Mouse (Mus musculus) embryonic facial prominence, embryonic 14.5 days (tissue): ENCODE measurements around the gene Klf1. TPM values are rescaled to one million over a fixed set of nuclear protein-coding genes. Genes with fewer than 3 reads are reported as not detected.
"Not testable (repeated sequence)": the region's sequence is repeated elsewhere in the genome, so short reads cannot be mapped to it uniquely, and the experiment has no call there.

Experiments used
- ATAC-seq: fragments of 200-750 bp; cut with Nextera tagmentation; 2 replicates; pipeline ENCODE4 v1.8.0; 2017; ENCODE audit warnings: low read depth, moderate number of reproducible peaks, moderate TSS enrichment
- DNase-seq: peaks from one replicate; pipeline ENCODE4 v3.0.0-alpha.2; 2015; ENCODE audit warnings: low spot score
- H3K27ac ChIP-seq: fragments of 300-500 bp; sonication (generic); replicated peaks from 2 replicates; pipeline ENCODE4 v1.5.1; 2014; ENCODE audit warnings: low read depth, mild to moderate bottlenecking, low read length, moderate library complexity
- H3K27me3 ChIP-seq: fragments of 300-500 bp; sonication (generic); replicated peaks from 2 replicates; pipeline ENCODE4 v1.6.1; 2014; ENCODE audit warnings: low read length; ENCODE audit not compliant: control insufficient read depth, insufficient read depth
- H3K36me3 ChIP-seq: fragments of 300-500 bp; sonication (generic); 2 replicates; pipeline ENCODE4 v1.6.1; 2014; ENCODE audit warnings: low read length, mixed read lengths; ENCODE audit not compliant: control insufficient read depth, insufficient read depth
- H3K4me1 ChIP-seq: fragments of 300-500 bp; sonication (generic); 2 replicates; pipeline ENCODE4 v1.6.1; 2014; ENCODE audit warnings: antibody characterized with exemption, low read length; ENCODE audit not compliant: control insufficient read depth, insufficient read depth
- H3K4me2 ChIP-seq: fragments of 300-500 bp; sonication (generic); 2 replicates; pipeline ENCODE4 v1.6.1; 2014; ENCODE audit warnings: low read depth, mild to moderate bottlenecking, low read length, moderate library complexity, mixed read lengths
- H3K4me3 ChIP-seq: fragments of 300-500 bp; sonication (generic); 2 replicates; pipeline ENCODE4 v1.5.1; 2014; ENCODE audit warnings: low read depth, mild to moderate bottlenecking, low read length
- H3K9ac ChIP-seq: fragments of 300-500 bp; sonication (generic); 2 replicates; pipeline ENCODE4 v1.6.1; 2014; ENCODE audit warnings: low read depth, mild to moderate bottlenecking, low read length, moderate library complexity, mixed read lengths
- H3K9me3 ChIP-seq: fragments of 300-500 bp; sonication (generic); 2 replicates; pipeline ENCODE4 v1.6.1; 2016; ENCODE audit warnings: low read length; ENCODE audit not compliant: control insufficient read depth
- WGBS: fragments of 180-500 bp; shearing (Covaris S2); extraction: QIAGEN DNeasy Blood & Tissue Kit; methylation state at CpG from one replicate; pipeline ENCODE4 v1.1.7; 2014; 5-methylcytosine and 5-hydroxymethylcytosine counted together
- polyA plus RNA-seq: library from polyadenylated mRNA; unstranded; fragments of >200 nt; fragmentation: Nextera tagmentation; extraction: Ambion mirVana; gene quantifications from 2 replicates; pipeline ENCODE4 v1.2.1, GENCODE M21; 2014

Gene Klf1
- polyA plus RNA-seq, 1 experiment from 2014 or later: 2.2 TPM

DNA sequence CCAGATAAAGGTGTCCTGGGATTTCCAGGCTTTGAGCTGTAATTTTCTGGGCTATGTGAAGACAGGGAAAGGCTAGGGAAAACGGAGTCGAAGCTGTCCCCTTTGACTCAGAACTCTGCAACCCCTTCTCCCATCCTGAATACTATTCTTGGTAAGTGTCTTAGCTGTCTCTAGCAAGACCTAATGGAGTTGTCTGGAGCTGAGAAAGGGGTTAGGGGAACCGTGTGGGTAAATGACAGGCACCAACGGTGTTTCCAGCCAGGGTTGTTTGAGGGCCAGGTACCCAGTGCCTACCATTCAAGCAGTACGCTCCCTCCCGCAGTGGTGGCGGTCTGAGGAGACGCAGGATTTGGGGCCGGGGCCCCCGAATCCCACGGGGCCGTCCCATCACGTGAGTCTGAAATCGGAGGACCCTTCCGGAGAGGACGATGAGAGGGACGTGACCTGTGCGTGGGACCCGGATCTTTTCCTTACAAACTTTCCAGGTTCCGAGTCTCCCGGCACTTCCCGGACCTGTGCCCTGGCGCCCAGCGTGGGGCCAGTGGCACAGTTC is 715 bp downstream of the Klf1 start:
- Histone ChIP-seq H3K4me3 (peak overlapping the region; percentile 60), H3K36me3 (no peaks in the 10 kb centered on the region), H3K27ac (peak overlapping the region; percentile 59; the same call in 1 of the 2 replicates), H3K4me1 (no peaks in the 10 kb centered on the region), H3K27me3 (no peaks in the 10 kb centered on the region), H3K9ac (peak overlapping the region; percentile 77), H3K4me2 (peak overlapping the region; percentile 94), H3K9me3 (no peaks in the 10 kb centered on the region)
- DNase-seq (peak; percentile 35), ATAC-seq (no peak; the same call in 1 of the 2 replicates)
- WGBS: 6% methylated on average over 17 of the region's 24 CpGs

DNA sequence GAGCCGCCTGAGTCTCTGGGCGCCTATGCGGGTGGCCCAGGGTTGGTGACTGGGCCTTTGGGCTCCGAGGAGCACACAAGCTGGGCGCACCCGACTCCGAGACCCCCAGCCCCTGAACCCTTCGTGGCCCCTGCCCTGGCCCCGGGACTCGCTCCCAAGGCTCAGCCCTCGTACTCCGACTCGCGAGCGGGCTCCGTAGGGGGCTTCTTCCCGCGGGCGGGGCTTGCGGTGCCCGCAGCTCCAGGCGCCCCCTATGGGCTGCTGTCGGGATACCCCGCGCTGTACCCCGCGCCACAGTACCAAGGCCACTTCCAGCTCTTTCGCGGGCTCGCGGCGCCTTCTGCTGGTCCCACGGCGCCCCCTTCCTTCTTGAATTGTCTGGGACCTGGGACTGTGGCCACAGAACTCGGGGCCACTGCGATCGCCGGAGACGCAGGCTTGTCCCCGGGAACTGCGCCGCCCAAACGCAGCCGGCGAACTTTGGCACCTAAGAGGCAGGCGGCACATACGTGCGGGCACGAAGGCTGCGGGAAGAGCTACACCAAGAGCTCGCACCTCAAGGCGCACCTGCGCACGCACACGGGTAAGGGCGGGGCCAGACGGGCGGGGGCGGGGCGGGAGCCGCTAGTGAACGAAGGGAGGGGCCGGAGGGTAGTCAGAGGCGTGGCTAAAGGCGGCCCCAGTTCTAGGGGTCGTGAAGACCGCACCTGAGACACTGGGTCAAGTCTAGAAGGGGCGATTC is 1.4 kb downstream of the Klf1 start:
- ATAC-seq (peak; percentile 91), DNase-seq (peak; percentile 90)
- under 1% methylated on average over 27 of the region's 68 CpGs for WGBS
- Histone ChIP-seq H3K4me3 (peak overlapping the region; percentile 60), H3K4me2 (peak overlapping the region; percentile 94), H3K27me3 (no peaks in the 10 kb centered on the region), H3K4me1 (no peaks in the 10 kb centered on the region), H3K9me3 (no peaks in the 10 kb centered on the region), H3K36me3 (no peaks in the 10 kb centered on the region), H3K27ac (peak overlapping the region; percentile 59; the same call in 1 of the 2 replicates), H3K9ac (peak overlapping the region; percentile 77)

DNA sequence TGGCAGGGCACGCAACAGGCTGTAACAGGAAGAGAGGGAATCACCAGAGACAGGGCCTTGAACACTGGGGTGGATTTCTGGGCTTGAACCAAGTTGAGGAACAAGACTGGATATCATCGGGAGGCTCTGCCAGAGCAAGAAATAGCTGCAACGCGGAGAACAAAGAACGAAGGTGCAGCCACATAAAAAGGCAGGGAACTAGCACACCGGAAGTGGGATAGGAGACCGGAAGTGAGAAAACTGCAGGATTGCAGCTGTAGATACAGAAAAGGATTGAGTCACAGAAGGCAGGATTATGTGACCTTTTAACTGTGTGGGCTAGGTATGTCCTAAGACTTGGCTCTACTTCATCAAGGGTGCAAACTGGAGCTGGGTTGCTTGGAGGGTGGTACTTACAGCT is 2.6 kb downstream of the Klf1 start:
- no peak overlapping the region for H3K9ac ChIP-seq
- no peaks in the 10 kb centered on the region for H3K9me3 ChIP-seq
- H3K27me3 ChIP-seq: 0 out of 2 replicates have a peak, but pooled peaks cover under 1% of the 10 kb centered on the region
- no peak overlapping the region for H3K4me2 ChIP-seq
- ATAC-seq: no peak
- no peak for DNase-seq
- no peak overlapping the region for H3K27ac ChIP-seq
- WGBS: 87% methylated on average over 7 of the region's 7 CpGs
- no peak overlapping the region for H3K4me3 ChIP-seq
- peaks cover 5% of the 10 kb centered on the region; the same call in 1 of the 2 replicates for H3K4me1 ChIP-seq
- no peaks in the 10 kb centered on the region for H3K36me3 ChIP-seq

DNA sequence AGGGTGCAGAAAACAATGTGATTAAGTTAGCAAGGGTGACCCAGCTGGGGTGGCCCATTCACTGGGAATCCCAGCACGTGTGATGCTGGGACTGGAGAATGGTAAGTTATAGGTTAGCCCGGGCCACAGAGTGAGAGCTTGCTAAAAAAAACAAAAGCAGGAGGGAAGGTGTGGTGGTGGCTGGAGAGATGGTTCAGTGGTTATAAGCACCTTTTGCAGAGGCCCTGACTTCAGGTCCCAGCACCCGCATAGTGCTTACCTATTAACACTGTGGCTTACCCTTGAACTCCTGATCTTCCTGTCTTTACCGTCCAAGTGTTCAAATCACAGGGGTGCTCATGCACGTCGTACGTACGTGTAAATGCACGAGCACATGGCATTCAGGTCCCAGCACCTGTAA is 5.3 kb downstream of the Klf1 start:
- no peaks in the 10 kb centered on the region for H3K9me3 ChIP-seq

DNA sequence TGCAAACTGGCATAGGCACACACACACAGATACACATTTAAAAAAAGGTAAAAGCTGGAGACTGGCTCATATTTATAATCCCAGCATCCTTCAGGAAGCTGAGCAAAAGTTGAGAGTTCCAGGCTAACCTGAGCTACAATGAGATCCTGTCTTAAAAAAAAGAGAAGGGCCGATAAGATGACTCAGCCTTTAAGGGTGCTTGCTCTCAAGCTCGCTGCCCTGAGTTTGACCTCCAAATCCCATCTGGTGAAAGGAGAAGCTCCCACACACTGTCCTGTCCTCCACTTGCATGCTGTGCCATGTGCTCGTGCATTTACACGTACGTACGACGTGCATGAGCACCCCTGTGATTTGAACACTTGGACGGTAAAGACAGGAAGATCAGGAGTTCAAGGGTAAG is 5.8 kb downstream of the Klf1 start:
- Histone ChIP-seq H3K4me2 (no peak overlapping the region), H3K9ac (no peak overlapping the region), H3K4me3 (no peak overlapping the region), H3K27ac (no peak overlapping the region), H3K9me3 (no peaks in the 10 kb centered on the region), H3K36me3 (no peaks in the 10 kb centered on the region), H3K4me1 (peaks cover 9% of the 10 kb centered on the region; the same call in 1 of the 2 replicates), H3K27me3 (peaks cover 21% of the 10 kb centered on the region)
- DNase-seq (no peak), ATAC-seq (no peak)
- 72% methylated on average over 8 of the region's 8 CpGs for WGBS

More for the DNA sequence above, 5.3 kb downstream of the Klf1 start:
- H3K36me3 ChIP-seq: no peaks in the 10 kb centered on the region
- H3K9ac ChIP-seq: no peak overlapping the region
- ATAC-seq (no peak), DNase-seq (no peak)
- no peak overlapping the region for H3K4me2 ChIP-seq
- no peak overlapping the region for H3K27ac ChIP-seq
- WGBS: 91% methylated on average over 9 of the region's 9 CpGs
- H3K4me3 ChIP-seq: no peak overlapping the region
- peaks cover 9% of the 10 kb centered on the region; the same call in 1 of the 2 replicates for H3K4me1 ChIP-seq
- peaks cover 16% of the 10 kb centered on the region for H3K27me3 ChIP-seq

DNA sequence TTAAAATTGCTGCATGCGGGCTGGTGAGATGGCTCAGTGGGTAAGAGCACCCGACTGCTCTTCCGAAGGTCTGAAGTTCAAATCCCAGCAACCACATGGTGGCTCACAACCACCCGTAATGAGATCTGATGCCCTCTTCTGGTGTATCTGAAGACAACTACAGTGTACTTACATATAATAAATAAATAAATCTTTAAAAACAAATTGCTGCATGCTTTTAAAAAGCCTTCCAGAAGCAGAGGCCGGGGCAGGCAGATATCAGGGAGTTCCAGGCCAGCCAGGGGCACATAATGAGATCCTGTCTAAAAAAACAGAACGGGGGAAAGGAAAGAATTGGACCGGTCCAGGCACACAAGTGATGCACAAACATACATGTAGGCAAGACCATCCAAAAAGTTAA is 6.3 kb downstream of the Klf1 start:
- H3K4me3 ChIP-seq: peak overlapping the region; percentile 59
- not testable (repeated sequence) for ATAC-seq, H3K4me1 ChIP-seq, H3K36me3 ChIP-seq, H3K9me3 ChIP-seq, H3K27ac ChIP-seq, DNase-seq
- H3K4me2 ChIP-seq: peak overlapping the region; percentile 85
- H3K27me3 ChIP-seq: peaks cover 26% of the 10 kb centered on the region
- peak overlapping the region; percentile 38; the same call in 1 of the 2 replicates for H3K9ac ChIP-seq
- WGBS: 23% methylated on average over 6 of the region's 7 CpGs

DNA sequence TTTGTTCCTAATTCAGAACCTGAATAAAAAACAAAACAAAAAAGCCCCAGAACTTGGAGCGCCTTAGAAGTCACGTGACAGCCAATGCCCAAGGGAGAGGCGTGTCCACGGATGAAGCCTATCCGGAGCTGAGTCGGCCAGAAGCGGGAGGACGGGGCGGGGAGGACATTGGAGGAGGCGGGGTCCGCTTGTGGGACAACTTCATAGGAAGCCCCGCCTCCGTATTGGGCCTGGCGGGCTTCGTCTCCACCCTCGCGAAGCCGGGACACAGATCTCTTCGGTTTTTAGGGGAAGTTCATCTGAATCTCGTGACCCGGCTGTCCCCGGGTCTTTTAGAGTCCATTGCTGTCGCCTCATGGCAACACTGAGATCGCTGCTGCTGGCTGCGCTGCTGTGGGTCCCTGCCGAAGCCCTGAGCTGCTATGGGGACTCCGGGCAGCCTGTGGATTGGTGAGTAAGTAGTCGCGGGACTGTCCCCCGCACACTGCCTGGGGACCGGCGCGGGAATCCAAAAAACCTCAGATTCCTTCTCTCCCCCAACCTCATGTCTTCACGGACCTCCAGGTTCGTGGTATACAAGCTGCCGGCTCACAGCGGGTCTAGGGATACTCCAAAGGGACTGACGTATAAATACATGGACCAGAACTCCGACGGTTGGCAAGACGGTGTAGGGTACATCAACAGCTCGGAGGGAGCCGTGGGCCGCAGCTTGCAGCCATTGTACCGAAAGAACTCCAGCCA is 6.9 kb downstream of the Klf1 start, which contains the start of gene Dnase2a:
TSS of gene Dnase2a (plus strand) at position 140 of the 741 bp plus-strand sequence.
- ATAC-seq (peak; percentile 92), DNase-seq (peak; percentile 99)
- H3K9me3 ChIP-seq: no peaks in the 10 kb centered on the region
- H3K4me1 ChIP-seq: peaks cover 9% of the 10 kb centered on the region; the same call in 1 of the 2 replicates
- peaks cover 29% of the 10 kb centered on the region for H3K27me3 ChIP-seq
- H3K4me3 ChIP-seq: peak within 1 kb of the TSS; percentile 59
- no peak within 1 kb of the TSS for H3K27ac ChIP-seq
- no peaks in the 10 kb centered on the region for H3K36me3 ChIP-seq
- WGBS: 2% methylated on average over 29 of the region's 45 CpGs
- peak within 1 kb of the TSS; percentile 85 for H3K4me2 ChIP-seq
- peak within 1 kb of the TSS; percentile 74 for H3K9ac ChIP-seq

DNA sequence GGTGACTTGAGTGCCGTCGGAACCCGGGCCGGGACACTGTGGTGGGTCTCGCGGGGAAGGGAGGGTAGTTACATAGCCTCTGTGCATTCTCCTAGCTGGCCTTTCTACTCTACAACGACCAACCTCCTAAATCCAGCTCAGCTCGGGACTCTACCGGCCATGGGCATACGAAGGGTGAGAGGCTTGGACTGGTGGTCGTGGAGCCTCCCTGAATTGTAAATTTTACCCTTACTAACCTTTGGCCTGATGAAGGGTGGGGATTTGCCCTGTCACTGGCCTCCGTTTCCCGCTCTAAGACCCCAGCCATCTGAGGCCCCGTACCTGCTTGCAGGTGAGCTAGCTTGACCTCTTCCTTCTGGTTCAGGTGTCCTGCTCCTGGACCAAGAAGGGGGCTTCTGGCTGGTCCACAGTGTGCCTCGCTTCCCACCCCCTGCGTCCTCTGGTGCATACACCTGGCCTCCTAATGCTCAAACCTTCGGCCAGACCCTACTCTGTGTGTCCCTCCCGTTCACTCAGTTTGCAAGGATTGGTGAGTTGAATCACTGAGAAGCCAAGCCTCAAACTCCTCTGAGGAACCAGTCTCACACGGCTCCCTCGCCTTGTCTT is 7.5 kb downstream of the Klf1 start:
- Histone ChIP-seq H3K4me2 (peak overlapping the region; percentile 85), H3K27ac (no peak overlapping the region), H3K27me3 (peaks cover 34% of the 10 kb centered on the region), H3K36me3 (no peaks in the 10 kb centered on the region), H3K9me3 (peaks cover 5% of the 10 kb centered on the region; the same call in 1 of the 2 replicates), H3K4me1 (peaks cover 9% of the 10 kb centered on the region; the same call in 1 of the 2 replicates), H3K4me3 (peak overlapping the region; percentile 59), H3K9ac (peak overlapping the region; percentile 74)
- ATAC-seq (no peak), DNase-seq (no peak)
- WGBS: 54% methylated on average over 18 of the region's 20 CpGs
